Mouse (Mus musculus): ENCODE results near the gene Sf1.

The Sf1 gene

GRCm38 (mm10) chr19:6375423-6376254 lies 12.1 kb downstream of the Sf1 start:
- DNase-seq (ENCODE audit: low read depth, low spot score) = no peak

- DNase-seq (ENCODE audit: low read depth, low spot score) = no peak
These were observed 12.7 kb downstream of the Sf1 start for GRCm38 (mm10) chr19:6376255-6376564.

- no peak for DNase-seq (ENCODE audit: low read depth, low spot score)
These were observed 13.2 kb downstream of the Sf1 start for GRCm38 (mm10) chr19:6376643-6377042.

GRCm38 (mm10) chr19:6377327-6378040 lies 14.0 kb downstream of the Sf1 start:
- no peak for DNase-seq (ENCODE audit: low read depth, low spot score)

GRCm38 (mm10) chr19:6380411-6381166 lies 17.1 kb downstream of the Sf1 start:
- DNase-seq (ENCODE audit: low read depth, low spot score) = no peak

GRCm38 (mm10) chr19:6381238-6381637 lies 17.7 kb downstream of the Sf1 start:
- DNase-seq (ENCODE audit: low read depth, low spot score) = no peak

GRCm38 (mm10) chr19:6382323-6382924 lies 18.9 kb downstream of the Sf1 start:
- DNase-seq (ENCODE audit: low read depth, low spot score) = no peak

GRCm38 (mm10) chr19:6383470-6383869 lies 20.0 kb downstream of the Sf1 start:
- DNase-seq (ENCODE audit: low read depth, low spot score) = no peak

- DNase-seq (ENCODE audit: low read depth, low spot score) = no peak
These were observed 20.6 kb downstream of the Sf1 start, which contains the start of gene Pygm for GRCm38 (mm10) chr19:6384128-6384527. TSS of gene Pygm (plus strand) at chr19:6384399.

GRCm38 (mm10) chr19:6384954-6385353 lies 21.5 kb downstream of the Sf1 start:
- DNase-seq (ENCODE audit: low read depth, low spot score) = no peak

- no peak for DNase-seq (ENCODE audit: low read depth, low spot score)
These were observed 21.9 kb downstream of the Sf1 start for GRCm38 (mm10) chr19:6385419-6385818.

GRCm38 (mm10) chr19:6385821-6386220 lies 22.3 kb downstream of the Sf1 start:
- no peak for DNase-seq (ENCODE audit: low read depth, low spot score)

GRCm38 (mm10) chr19:6386234-6386633 lies 22.7 kb downstream of the Sf1 start:
- DNase-seq (ENCODE audit: low read depth, low spot score) = no peak

GRCm38 (mm10) chr19:6388006-6388405 lies 24.5 kb downstream of the Sf1 start:
- no peak for DNase-seq (ENCODE audit: low read depth, low spot score)

- no peak for DNase-seq (ENCODE audit: low read depth, low spot score)
These were observed 26.3 kb downstream of the Sf1 start for GRCm38 (mm10) chr19:6389803-6390202.

GRCm38 (mm10) chr19:6390251-6390650 lies 26.8 kb downstream of the Sf1 start:
- no peak for DNase-seq (ENCODE audit: low read depth, low spot score)

GRCm38 (mm10) chr19:6392743-6393393 lies 29.4 kb downstream of the Sf1 start:
- DNase-seq (ENCODE audit: low read depth, low spot score) = no peak

GRCm38 (mm10) chr19:6393637-6394036 lies 30.1 kb downstream of the Sf1 start:
- no peak for DNase-seq (ENCODE audit: low read depth, low spot score)

- DNase-seq (ENCODE audit: low read depth, low spot score) = no peak
These were observed 32.7 kb downstream of the Sf1 start for GRCm38 (mm10) chr19:6396237-6396636.

GRCm38 (mm10) chr19:6397582-6398249 lies 34.2 kb downstream of the Sf1 start:
- no peak for DNase-seq (ENCODE audit: low read depth, low spot score)
